Comparison of ENCODE assay signal across 8 mouse cellular contexts in genomic region chr5:45278571-45278970, GRCm38 (mm10).
DNase-seq lines count a peak whose midpoint lies in the region; ATAC-seq lines count a peak whose summit lies in the region.

No protein-coding gene starts in this region.

- H3K9ac ChIP-seq in hindbrain, embryonic 14.5 days, result no peak overlapping the region

- H3K27me3 ChIP-seq in hindbrain, embryonic 14.5 days (ENCODE audit: control insufficient read depth, insufficient read depth, low read length), result no peaks in the 10 kb centered on the region

- H3K4me3 ChIP-seq in hindbrain, embryonic 14.5 days (replicated peaks; ENCODE audit: low read length), result peak overlapping the region; percentile 17

- H3K27ac ChIP-seq in hindbrain, embryonic 14.5 days, result peak overlapping the region; percentile 32; the same call in 1 of the 2 replicates

- DNase-seq in adrenal gland, adult (ENCODE audit: inconsistent age in 2 of 2, low spot score in 1 of 2), result peak; percentile 78 to 95
- peak; percentile 60 to 71 for DNase-seq in cerebellum, postnatal 36 days
- peak; percentile 67 for DNase-seq in gastrocnemius, adult 18-20 months (ENCODE audit: low spot score)
- DNase-seq in hindbrain, embryonic 14.5 days (ENCODE audit: low spot score), result peak; percentile 94
- peak; percentile 75 to 92 for DNase-seq in layer of hippocampus, postnatal 25 days (ENCODE audit: extremely low spot score in 1 of 2, low spot score in 1 of 2)
- DNase-seq in lung, postnatal 10 days, result peak; percentile 91
- peak; percentile 86 for DNase-seq in right cerebral cortex, adult 18-20 months
- no peak for DNase-seq in thymus, postnatal 36 days

- peak; percentile 75 for ATAC-seq in hindbrain, embryonic 14.5 days (ENCODE audit: low FRiP score)

- H3K4me1 ChIP-seq in hindbrain, embryonic 14.5 days (replicated peaks; ENCODE audit: control insufficient read depth, insufficient read depth, low read length), result 0 out of 2 replicates have a peak, but pooled peaks cover 8% of the 10 kb centered on the region

- peak overlapping the region; percentile 62 for H3K4me2 ChIP-seq in hindbrain, embryonic 14.5 days (replicated peaks)

- no peaks in the 10 kb centered on the region for H3K36me3 ChIP-seq in hindbrain, embryonic 14.5 days (replicated peaks; ENCODE audit: control insufficient read depth, insufficient read depth)

- H3K9me3 ChIP-seq in hindbrain, embryonic 14.5 days (ENCODE audit: control insufficient read depth, low read length), result no peaks in the 10 kb centered on the region

- WGBS in hindbrain, embryonic 14.5 days, result under 1% methylated on average over 9 of the region's 9 CpGs

Comparison
In these comparisons a context has a peak if more than half of its experiments do, and no peak if none do; other contexts are left out.
1. DNase-seq: peak in adrenal gland, adult (2 of 2), cerebellum, postnatal 36 days (2 of 2), gastrocnemius, adult 18-20 months (single experiment), hindbrain, embryonic 14.5 days (single experiment), layer of hippocampus, postnatal 25 days (2 of 2), lung, postnatal 10 days (single experiment) and right cerebral cortex, adult 18-20 months (single experiment); none in thymus, postnatal 36 days (0 of 2).